Mouse (Mus musculus): Measurements from ENCODE around the gene Bckdha. TPM values are rescaled to one million over a fixed set of nuclear protein-coding genes. Genes with fewer than 3 reads are reported as not detected.

The Bckdha gene
- polyA plus RNA-seq, 1 experiment from 2014 or later: 44.0 TPM

DNA sequence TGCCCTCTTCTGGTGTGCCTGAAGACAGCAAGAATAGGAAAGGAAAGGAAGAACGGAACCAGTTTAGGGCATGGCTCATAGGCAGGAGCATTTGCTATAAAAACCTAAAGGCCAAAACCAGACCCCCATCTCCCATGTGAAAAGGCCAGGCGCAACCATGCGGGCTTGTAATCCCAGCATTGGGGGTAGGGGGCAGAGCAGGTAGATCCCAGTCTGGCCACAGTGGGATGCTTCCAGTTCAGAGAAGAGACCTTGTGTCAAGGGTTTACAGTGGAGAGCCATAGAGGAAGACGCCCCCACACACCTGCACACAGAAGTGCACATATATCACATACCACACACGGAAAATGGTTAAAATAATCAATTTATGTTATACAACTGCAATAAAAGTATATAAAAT, 44.7 kb downstream of the Bckdha start:
- Histone ChIP-seq H3K36me3 (replicated peaks) (no peaks in the 10 kb centered on the region), H3K4me1 (peaks cover 5% of the 10 kb centered on the region; the same call in 1 of the 2 replicates), H3K27ac (no peak overlapping the region), H3K9me3 (no peaks in the 10 kb centered on the region), H3K27me3 (ENCODE audit: poor library complexity, severe bottlenecking) (no peaks in the 10 kb centered on the region), H3K4me3 (no peak overlapping the region)
- DNase-seq (ENCODE audit: extremely low spot score, low spot score): peak; percentile 10
- WGBS: 89% methylated on average over 5 of the region's 5 CpGs

DNA sequence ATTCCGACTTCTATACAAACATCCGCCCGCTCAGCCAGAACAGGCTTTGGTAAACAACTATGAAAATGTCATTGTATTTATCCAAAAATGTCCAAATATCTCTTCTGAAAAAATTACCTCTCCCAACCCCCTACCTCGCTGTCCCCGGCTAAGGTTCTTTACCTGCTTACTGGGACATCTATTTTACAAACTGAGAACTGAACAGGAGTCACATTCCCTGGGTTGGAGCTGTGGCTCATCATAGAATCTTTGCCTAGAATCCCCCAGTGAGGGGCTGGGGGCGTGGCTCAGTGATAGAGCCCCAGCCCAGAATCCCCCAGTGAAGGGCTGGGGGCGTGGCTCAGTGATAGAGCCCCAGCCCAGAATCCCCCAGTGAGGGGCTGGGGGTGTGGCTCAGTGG, 47.3 kb downstream of the Bckdha start:
- Histone ChIP-seq H3K27ac (no peak overlapping the region), H3K4me3 (no peak overlapping the region), H3K4me1 (no peaks in the 10 kb centered on the region), H3K36me3 (replicated peaks) (no peaks in the 10 kb centered on the region), H3K27me3 (ENCODE audit: poor library complexity, severe bottlenecking) (no peaks in the 10 kb centered on the region), H3K9me3 (no peaks in the 10 kb centered on the region)
- DNase-seq (ENCODE audit: extremely low spot score, low spot score): peak; percentile 4
- WGBS: 44% methylated on average over 7 of the region's 7 CpGs

DNA sequence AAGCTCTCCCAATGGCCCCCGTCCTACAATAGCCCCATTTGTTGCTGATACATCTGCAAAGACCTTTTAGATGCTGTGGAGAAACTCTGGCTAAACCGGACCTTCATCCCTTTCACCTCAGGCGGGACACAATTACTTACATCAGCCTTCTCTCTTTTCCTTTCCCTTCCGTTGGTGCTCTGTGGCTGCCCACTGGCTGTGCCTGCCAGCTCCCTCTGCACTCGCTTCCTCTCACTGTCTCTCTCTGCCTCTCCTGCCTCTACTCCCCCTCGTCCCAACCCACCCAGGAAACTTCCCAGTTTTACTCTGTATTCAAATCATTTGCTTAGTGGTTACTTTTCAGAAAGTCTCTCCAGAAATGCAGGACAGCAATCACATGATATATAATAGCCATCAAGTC, 48.7 kb downstream of the Bckdha start:
- Histone ChIP-seq H3K9me3 (no peaks in the 10 kb centered on the region), H3K4me1 (no peaks in the 10 kb centered on the region), H3K27me3 (ENCODE audit: poor library complexity, severe bottlenecking) (no peaks in the 10 kb centered on the region), H3K4me3 (no peak overlapping the region), H3K27ac (no peak overlapping the region), H3K36me3 (replicated peaks) (no peaks in the 10 kb centered on the region)
- DNase-seq (ENCODE audit: extremely low spot score, low spot score): peak; percentile 7
- 39% methylated on average over 6 of the region's 6 CpGs for WGBS

DNA sequence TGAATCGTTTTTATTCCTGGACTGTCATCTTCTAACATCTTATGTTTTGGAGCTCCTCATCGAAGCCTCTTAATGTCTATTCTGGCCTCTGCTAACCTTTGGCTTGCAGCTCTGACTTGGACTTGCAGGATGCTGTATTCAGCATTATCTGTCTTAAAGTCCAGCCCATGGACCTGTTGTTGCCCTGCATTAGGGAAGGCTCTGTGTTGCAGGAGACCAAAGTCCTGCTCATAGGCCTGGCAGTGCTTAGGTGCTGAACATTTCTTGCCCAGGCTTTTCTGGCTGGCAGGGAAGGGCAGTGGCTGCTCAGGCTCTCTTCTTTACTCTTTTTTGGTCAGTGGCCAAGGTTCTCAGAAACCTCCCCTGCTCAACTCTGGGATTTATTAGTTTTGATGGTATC, 51.6 kb downstream of the Bckdha start:
- Histone ChIP-seq H3K27ac (no peak overlapping the region), H3K9me3 (no peaks in the 10 kb centered on the region), H3K4me1 (no peaks in the 10 kb centered on the region), H3K4me3 (no peak overlapping the region), H3K27me3 (ENCODE audit: poor library complexity, severe bottlenecking) (no peaks in the 10 kb centered on the region), H3K36me3 (replicated peaks) (no peaks in the 10 kb centered on the region)
- 89% methylated on average over 2 of the region's 2 CpGs for WGBS
- DNase-seq (ENCODE audit: extremely low spot score, low spot score): no peak

DNA sequence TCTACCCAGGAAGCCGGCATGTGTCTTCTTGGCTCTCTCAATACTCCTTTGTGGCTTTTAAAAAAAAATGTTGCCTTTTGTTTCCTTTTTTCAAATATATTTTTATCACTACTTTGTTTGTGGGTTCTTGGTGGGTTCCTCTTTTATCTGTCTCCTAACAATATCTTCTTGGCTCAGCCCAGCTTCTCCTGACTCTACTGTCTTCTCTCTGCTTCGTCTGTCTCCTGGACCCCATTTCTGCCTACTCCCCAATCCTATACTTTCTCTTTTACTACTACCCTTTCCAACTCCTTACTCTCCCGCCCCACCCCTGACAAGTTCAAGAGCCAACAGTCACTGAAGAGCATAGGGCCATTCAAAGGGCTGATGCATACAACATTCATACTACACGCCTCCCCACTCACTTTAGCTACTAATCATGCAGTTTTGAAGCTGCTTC, 52.1 kb downstream of the Bckdha start:
- H3K4me1 ChIP-seq: no peaks in the 10 kb centered on the region
- H3K27ac ChIP-seq: no peak overlapping the region
- no peak for DNase-seq (ENCODE audit: extremely low spot score, low spot score)
- 81% methylated on average over 4 of the region's 4 CpGs for WGBS
- no peaks in the 10 kb centered on the region for H3K9me3 ChIP-seq
- no peak overlapping the region for H3K4me3 ChIP-seq
- no peaks in the 10 kb centered on the region for H3K36me3 ChIP-seq (replicated peaks)
- H3K27me3 ChIP-seq (ENCODE audit: poor library complexity, severe bottlenecking): no peaks in the 10 kb centered on the region

DNA sequence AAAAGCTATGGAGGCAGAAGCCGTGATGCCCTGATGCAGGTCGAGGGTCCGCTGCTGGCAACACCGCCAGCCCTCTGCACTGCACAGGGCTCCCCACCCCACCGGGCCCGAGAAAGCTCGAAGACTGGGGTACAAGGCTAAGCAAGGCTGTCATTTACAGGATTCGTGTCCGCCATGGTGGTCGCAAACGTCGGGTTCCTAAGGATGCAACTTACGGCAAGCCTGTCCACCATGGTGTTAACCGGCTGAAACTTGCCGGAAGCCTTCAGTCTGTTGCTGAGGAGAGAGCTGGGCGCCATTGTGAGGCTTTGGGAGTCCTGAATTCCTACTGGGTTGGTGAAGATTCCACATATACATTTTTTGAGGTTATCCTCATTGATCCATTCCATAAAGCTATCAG, 57.4 kb downstream of the Bckdha start:
- Histone ChIP-seq H3K27me3 (ENCODE audit: poor library complexity, severe bottlenecking) (no peaks in the 10 kb centered on the region), H3K4me3 (no peak overlapping the region), H3K4me1 (no peaks in the 10 kb centered on the region), H3K9me3 (no peaks in the 10 kb centered on the region), H3K27ac (no peak overlapping the region), H3K36me3 (replicated peaks) (no peaks in the 10 kb centered on the region)
- WGBS: 92% methylated on average over 16 of the region's 16 CpGs
- DNase-seq (ENCODE audit: extremely low spot score, low spot score): no peak

DNA sequence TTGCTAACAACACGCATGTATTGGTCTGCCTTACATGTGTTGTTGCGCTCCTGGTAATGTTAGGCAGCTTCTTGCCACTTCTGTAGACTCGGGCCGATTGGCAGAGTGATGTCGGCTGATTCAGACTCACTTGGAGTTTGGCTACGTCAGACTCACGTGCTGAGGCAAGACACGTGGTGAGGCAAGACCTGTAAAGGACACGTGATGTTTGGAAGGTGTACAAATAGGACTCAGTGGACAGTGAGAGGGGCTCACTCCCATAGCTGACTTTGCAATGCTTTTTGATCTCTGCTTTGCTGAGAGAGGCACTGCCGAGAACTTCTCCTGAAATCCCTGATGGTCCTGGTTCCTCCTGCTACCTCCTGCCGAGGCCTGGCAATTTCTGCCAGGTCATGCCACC, 58.1 kb downstream of the Bckdha start:
- Histone ChIP-seq H3K4me3 (no peak overlapping the region), H3K27ac (no peak overlapping the region), H3K4me1 (no peaks in the 10 kb centered on the region), H3K9me3 (no peaks in the 10 kb centered on the region), H3K27me3 (ENCODE audit: poor library complexity, severe bottlenecking) (no peaks in the 10 kb centered on the region), H3K36me3 (replicated peaks) (no peaks in the 10 kb centered on the region)
- 89% methylated on average over 11 of the region's 11 CpGs for WGBS
- no peak for DNase-seq (ENCODE audit: extremely low spot score, low spot score)

DNA sequence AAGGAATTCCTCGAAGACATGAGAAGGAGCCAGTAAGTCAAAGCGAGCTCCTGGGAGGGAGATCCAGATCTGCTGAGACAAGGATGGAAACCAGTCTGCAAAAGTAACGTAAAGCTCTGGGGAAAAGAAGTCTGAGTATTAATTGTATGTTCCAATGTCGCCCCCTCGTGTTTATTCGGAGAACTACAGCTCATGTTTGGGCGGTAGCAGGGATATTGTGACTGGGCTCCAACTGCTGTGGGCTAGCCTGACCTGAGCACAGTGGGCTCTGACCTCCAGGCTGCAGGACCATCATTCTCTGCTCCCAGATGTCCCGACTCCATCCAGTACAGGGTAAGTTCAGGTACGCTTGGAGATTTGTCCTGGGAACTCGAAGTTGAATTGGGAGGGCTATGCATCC, 59.1 kb downstream of the Bckdha start:
- Histone ChIP-seq H3K4me3 (no peak overlapping the region), H3K36me3 (replicated peaks) (no peaks in the 10 kb centered on the region), H3K27me3 (ENCODE audit: poor library complexity, severe bottlenecking) (no peaks in the 10 kb centered on the region), H3K9me3 (no peaks in the 10 kb centered on the region), H3K27ac (no peak overlapping the region), H3K4me1 (no peaks in the 10 kb centered on the region)
- peak; percentile 72 for DNase-seq (ENCODE audit: extremely low spot score, low spot score)
- WGBS: 14% methylated on average over 10 of the region's 10 CpGs

DNA sequence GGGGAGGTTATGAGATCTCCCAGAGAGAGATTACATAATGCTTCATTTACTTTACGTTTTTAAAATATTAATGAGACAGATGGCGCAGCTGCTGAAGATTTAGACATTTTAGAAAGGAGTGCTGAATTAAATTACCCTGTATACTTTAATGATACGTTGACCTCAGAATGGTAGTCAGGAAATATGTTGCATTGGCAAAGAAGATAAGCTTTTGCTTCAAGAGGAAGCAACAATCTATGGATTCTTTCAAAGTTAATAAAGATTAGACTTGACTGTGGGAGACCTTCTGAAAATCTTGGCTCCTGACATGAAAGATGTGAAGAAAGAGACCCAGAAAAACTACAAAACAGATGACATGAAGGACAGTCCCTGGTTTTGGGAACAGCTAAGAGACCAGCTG, 64.9 kb downstream of the Bckdha start:
- WGBS: 89% methylated on average over 3 of the region's 3 CpGs
- no peak for DNase-seq (ENCODE audit: extremely low spot score, low spot score)
- H3K9me3 ChIP-seq: no peaks in the 10 kb centered on the region
- H3K27me3 ChIP-seq (ENCODE audit: poor library complexity, severe bottlenecking): no peaks in the 10 kb centered on the region
- no peak overlapping the region for H3K27ac ChIP-seq
- H3K4me3 ChIP-seq: no peak overlapping the region
- no peaks in the 10 kb centered on the region for H3K4me1 ChIP-seq
- no peaks in the 10 kb centered on the region for H3K36me3 ChIP-seq (replicated peaks)

DNA sequence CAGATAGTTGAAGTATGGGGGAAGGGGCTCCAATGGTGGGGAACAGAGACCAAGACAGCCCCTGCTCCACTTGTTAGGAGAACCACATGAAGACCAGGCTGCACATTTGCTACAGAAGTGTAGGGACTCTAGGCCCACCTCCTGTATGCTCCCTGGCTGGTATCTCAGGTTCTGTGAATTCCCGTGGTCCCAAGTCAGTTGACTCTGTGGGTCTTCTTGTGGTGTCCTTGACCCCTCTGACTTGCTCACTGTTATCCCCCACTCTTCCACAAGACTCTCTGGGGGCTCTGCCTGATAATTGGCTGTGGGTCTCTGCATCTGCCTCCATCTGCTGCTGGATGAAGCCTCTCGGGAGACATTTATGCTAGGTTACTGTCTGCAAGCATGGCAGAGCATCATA, 67.6 kb downstream of the Bckdha start:
- Histone ChIP-seq H3K27ac (no peak overlapping the region), H3K27me3 (ENCODE audit: poor library complexity, severe bottlenecking) (no peaks in the 10 kb centered on the region), H3K4me3 (no peak overlapping the region), H3K9me3 (no peaks in the 10 kb centered on the region), H3K4me1 (no peaks in the 10 kb centered on the region), H3K36me3 (replicated peaks) (no peaks in the 10 kb centered on the region)
- DNase-seq (ENCODE audit: extremely low spot score, low spot score): no peak
- WGBS: 93% methylated on average over 2 of the region's 2 CpGs

DNA sequence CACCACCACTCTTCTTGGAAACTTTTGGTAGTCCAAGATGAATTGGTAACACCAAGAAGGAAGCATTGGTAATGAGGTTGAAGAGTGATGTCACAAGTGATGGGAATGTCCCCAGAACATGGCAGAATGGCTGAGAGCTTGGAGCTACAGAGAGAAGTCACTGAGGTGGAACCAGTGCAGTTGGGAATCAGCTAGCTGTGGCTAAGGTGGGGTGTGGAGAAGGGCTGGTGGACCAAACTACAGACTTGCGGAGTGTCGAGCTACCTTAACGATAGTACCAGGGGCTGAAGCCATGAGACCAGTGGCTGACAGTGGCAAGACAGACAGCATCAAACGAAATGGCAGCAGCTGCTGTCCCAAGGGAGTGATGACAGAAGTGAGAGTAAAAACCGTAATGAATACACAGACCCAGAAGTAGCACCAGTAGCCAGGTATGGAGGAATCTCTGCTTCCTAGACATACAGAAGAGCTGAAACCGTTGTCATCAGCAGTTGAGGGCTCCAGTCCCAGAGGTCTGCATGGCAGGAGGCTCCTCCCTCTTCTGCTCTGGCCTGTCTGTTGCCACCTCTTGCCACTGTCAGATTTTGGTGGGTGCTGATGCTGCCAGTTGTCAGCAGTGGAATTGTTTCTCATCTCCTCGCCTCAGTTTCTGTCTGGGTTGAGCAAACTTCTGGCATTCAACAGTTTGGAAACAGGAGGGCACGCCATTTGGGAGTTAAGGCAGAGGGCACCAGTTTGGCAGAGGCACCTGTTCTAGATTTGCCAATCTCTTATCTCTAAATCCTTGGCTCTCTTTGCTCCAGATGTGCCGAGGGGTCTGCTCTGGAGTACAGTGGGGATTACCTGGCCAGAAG, 73.2 kb downstream of the Bckdha start:
- 84% methylated on average over 9 of the region's 9 CpGs for WGBS
- DNase-seq (ENCODE audit: extremely low spot score, low spot score): no peak
- Histone ChIP-seq H3K27ac (no peak overlapping the region), H3K36me3 (replicated peaks) (no peaks in the 10 kb centered on the region), H3K4me1 (no peaks in the 10 kb centered on the region), H3K9me3 (peaks cover 7% of the 10 kb centered on the region; the same call in 1 of the 2 replicates), H3K4me3 (no peak overlapping the region), H3K27me3 (ENCODE audit: poor library complexity, severe bottlenecking) (no peaks in the 10 kb centered on the region)

DNA sequence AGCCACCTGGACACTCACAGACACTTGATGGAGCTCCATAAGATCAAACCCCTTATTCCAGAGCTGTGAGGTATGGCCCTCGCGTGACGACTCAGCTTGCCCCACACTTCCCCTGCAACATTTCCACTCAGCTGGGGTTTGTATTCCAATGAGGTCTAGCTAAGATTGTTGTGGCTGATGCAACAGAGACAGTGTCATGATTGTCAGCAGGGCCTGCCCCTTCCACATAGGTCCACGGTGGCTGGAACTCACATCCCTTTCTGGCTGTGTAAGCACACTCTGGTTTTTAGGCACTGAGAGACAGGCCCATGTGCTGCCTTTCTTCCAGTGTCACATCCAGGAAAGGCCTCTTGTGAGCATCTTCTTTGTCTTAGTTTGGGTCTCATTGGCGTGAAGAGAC, 74.1 kb downstream of the Bckdha start:
- Histone ChIP-seq H3K27me3 (ENCODE audit: poor library complexity, severe bottlenecking) (no peaks in the 10 kb centered on the region), H3K27ac (no peak overlapping the region), H3K4me3 (no peak overlapping the region), H3K9me3 (peaks cover 7% of the 10 kb centered on the region; the same call in 1 of the 2 replicates), H3K4me1 (no peaks in the 10 kb centered on the region), H3K36me3 (replicated peaks) (no peaks in the 10 kb centered on the region)
- no peak for DNase-seq (ENCODE audit: extremely low spot score, low spot score)
- 90% methylated on average over 5 of the region's 5 CpGs for WGBS

DNA sequence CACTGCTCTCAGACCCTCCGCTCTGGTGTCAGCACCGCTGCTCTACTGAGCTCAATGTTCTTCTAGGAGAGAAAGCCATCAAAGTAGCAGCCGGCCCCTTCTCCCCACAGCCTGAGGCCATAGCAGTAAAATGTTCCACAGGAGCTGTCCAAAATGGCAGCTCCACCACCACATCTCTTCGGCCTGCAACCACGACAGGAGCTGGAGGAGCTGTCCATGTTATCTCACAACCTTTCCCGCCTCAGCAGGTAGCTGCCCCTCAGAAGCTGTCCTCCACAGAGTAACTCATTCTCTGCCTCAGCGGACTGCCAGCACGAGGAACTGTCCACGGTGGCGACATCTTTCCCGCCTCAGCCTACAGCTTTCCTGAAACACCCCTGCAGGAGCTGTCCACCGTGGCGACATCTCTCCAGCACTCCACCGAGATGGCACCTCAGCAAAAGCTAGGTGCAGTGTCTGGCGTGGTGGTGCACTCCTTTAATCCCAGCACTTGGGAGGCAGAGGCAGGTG, 76.4 kb downstream of the Bckdha start:
- no peak for DNase-seq (ENCODE audit: extremely low spot score, low spot score)
- Histone ChIP-seq H3K27ac (no peak overlapping the region), H3K4me3 (no peak overlapping the region), H3K27me3 (ENCODE audit: poor library complexity, severe bottlenecking) (no peaks in the 10 kb centered on the region), H3K4me1 (no peaks in the 10 kb centered on the region), H3K36me3 (replicated peaks) (no peaks in the 10 kb centered on the region), H3K9me3 (peaks cover 7% of the 10 kb centered on the region; the same call in 1 of the 2 replicates)
- 91% methylated on average over 15 of the region's 15 CpGs for WGBS
